Mouse (Mus musculus) heart, adult 2 months (tissue): ENCODE data around the gene Ubap1. TPM values are rescaled to one million over a fixed set of nuclear protein-coding genes. Genes with fewer than 3 reads are reported as not detected.

Source experiments
- DNase-seq, 2 experiments: peaks; one replicate each; pipeline ENCODE4 v3.0.0; 2021
- H3K27ac ChIP-seq: fragments of 200-600 bp; 2 replicates; pipeline ENCODE4 v1.8.1; 2022
- H3K27me3 ChIP-seq: fragments of 200-500 bp; 2 replicates; pipeline ENCODE4 v1.6.1; 2012; ENCODE audit warnings: mild to moderate bottlenecking, low read length, inconsistent platforms, mixed read lengths; ENCODE audit not compliant: control insufficient read depth, insufficient read depth
- H3K36me3 ChIP-seq: fragments of 200-500 bp; 2 replicates; pipeline ENCODE4 v1.6.1; 2012; ENCODE audit warnings: low read length, inconsistent platforms; ENCODE audit not compliant: control insufficient read depth, insufficient read depth
- H3K4me1 ChIP-seq: fragments of 200-500 bp; 2 replicates; pipeline ENCODE4 v1.6.1; 2011; ENCODE audit warnings: low read length; ENCODE audit not compliant: control insufficient read depth, insufficient read depth
- H3K4me3 ChIP-seq: fragments of 200-600 bp; 2 replicates; pipeline ENCODE4 v1.8.1; 2022
- H3K79me2 ChIP-seq: fragments of 200-500 bp; replicated peaks from 2 replicates; pipeline ENCODE4 v1.6.1; 2012; ENCODE audit warnings: mild to moderate bottlenecking, inconsistent platforms, low read length, moderate library complexity, mixed read lengths; ENCODE audit not compliant: control insufficient read depth, insufficient read depth
- H3K9ac ChIP-seq: fragments of 200-500 bp; 2 replicates; pipeline ENCODE4 v1.6.1; 2012; ENCODE audit warnings: low read depth, mild to moderate bottlenecking, control low read depth, inconsistent platforms, low read length, mixed read lengths
- CTCF ChIP-seq: fragments of 200-600 bp; IDR thresholded peaks from 2 replicates; pipeline ENCODE4 v1.8.1; 2022; ENCODE audit warnings: antibody characterized with exemption, mild to moderate bottlenecking, moderate library complexity
- EP300 ChIP-seq: fragments of 200-500 bp; IDR thresholded peaks from 2 replicates; pipeline ENCODE4 v1.6.1; 2011; ENCODE audit warnings: low read depth, low read length, control low read depth; ENCODE audit not compliant: insufficient read depth
- POLR2A ChIP-seq: fragments of 200-500 bp; IDR thresholded peaks from 2 replicates; pipeline ENCODE4 v1.6.1; 2011; ENCODE audit warnings: mild to moderate bottlenecking, low read depth, low read length, control low read depth; ENCODE audit not compliant: insufficient read depth
- WGBS: fragments of 180-500 bp; shearing (Covaris S2); methylation state at CpG from one replicate; pipeline ENCODE4 v1.1.7; 2018; 5-methylcytosine and 5-hydroxymethylcytosine counted together
- intact Hi-C: fragments of 180-260 bp; cut with DNase I; formaldehyde crosslinking; loops from one replicate; pipeline ENCODE4 v1.15.1; 2025
- polyA plus RNA-seq: library from polyadenylated mRNA; depleted of rRNA; stranded (reverse); fragments of >200 nt; gene quantifications from 2 replicates; pipeline ENCODE4 v1.2.3, GENCODE M21; 2012
- total RNA-seq, 2 experiments: library from RNA; stranded (reverse); gene quantifications; 2 replicates each; pipeline ENCODE4 v1.2.3; 2021

Ubap1 gene
- total and polyA plus RNA-seq, 3 experiments, result 21.8 to 43.7 (median 37.3) TPM

- no peaks in the 10 kb centered on the region for H3K79me2 ChIP-seq
Observed at GRCm38 (mm10) chr4:41394651-41395050, 45.9 kb downstream of the Ubap1 start.

DNA sequence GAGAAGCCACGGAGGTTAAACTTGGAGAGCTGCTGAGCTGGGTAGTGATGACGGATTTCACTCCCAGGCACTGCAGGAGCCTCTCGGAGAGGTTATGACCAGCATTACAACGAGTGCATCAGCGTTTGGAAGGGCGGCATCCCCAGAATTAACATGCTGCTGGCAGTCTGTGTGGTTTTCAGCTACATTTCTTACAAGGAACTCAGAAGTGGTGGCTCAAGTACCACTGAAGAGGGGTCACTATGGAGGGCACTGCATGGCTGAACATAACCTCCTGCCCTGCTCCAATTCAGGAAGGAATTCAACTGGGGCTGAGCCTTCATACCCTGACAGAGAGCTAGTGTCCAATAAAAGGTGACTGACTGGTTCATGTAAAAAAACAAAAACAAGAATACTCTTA lies 49.6 kb downstream of the Ubap1 start:
- Histone ChIP-seq H3K27me3 (no peaks in the 10 kb centered on the region), H3K4me3 (no peak overlapping the region), H3K79me2 (no peaks in the 10 kb centered on the region), H3K36me3 (no peaks in the 10 kb centered on the region), H3K27ac (no peak overlapping the region), H3K9ac (no peak overlapping the region), H3K4me1 (no peaks in the 10 kb centered on the region)
- WGBS, result 84% methylated on average over 6 of the region's 6 CpGs
- no peak for DNase-seq
- no peak for TF ChIP-seq EP300
- TF ChIP-seq POLR2A, result no peak
- no peak for TF ChIP-seq CTCF
- intact Hi-C loops, result no loop called here

More at GRCm38 (mm10) chr4:41394651-41395050, 45.9 kb downstream of the Ubap1 start:
- DNase-seq, result no peak
- TF ChIP-seq EP300 (no peak), POLR2A (no peak), CTCF (no peak)
- Histone ChIP-seq H3K9ac (no peak overlapping the region), H3K27me3 (no peaks in the 10 kb centered on the region), H3K36me3 (no peaks in the 10 kb centered on the region), H3K4me1 (no peaks in the 10 kb centered on the region), H3K27ac (no peak overlapping the region), H3K4me3 (no peak overlapping the region)
- intact Hi-C loops, result loop anchor here (5.0 kb wide), 2 partner anchors 262 to 342 kb away; no protein-coding TSS in a partner anchor
- 80% methylated on average over 9 of the region's 9 CpGs for WGBS

DNA sequence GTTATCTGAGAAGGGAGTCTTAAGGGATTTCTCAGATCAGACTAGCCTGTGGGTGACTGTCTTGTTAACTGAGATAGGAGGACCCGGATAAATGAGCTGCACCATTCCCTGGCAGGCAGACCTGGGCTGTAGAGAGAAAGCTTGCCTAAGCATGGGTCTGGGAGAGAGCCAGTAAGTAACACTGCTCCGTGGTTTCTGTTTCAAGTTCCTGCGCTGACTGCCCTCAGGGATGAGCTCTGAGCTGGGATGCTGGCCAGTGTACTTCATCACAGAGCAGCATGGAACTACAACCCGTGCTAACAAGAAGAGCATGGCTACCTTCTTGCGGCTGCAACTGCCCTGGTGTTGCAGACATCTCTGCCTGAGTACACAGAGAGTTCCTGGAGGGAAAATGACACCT lies 51.1 kb downstream of the Ubap1 start:
- H3K27me3 ChIP-seq, result no peaks in the 10 kb centered on the region
- H3K9ac ChIP-seq, result no peak overlapping the region
- no peaks in the 10 kb centered on the region for H3K79me2 ChIP-seq
- H3K4me3 ChIP-seq, result no peak overlapping the region
- no peak overlapping the region for H3K27ac ChIP-seq
- DNase-seq, result peak in 1 of 2 experiments; percentile 36
- no peaks in the 10 kb centered on the region for H3K36me3 ChIP-seq
- TF ChIP-seq EP300 (no peak), POLR2A (no peak), CTCF (no peak)
- 67% methylated on average over 5 of the region's 5 CpGs for WGBS
- intact Hi-C loops, result no loop called here
- no peaks in the 10 kb centered on the region for H3K4me1 ChIP-seq

DNA sequence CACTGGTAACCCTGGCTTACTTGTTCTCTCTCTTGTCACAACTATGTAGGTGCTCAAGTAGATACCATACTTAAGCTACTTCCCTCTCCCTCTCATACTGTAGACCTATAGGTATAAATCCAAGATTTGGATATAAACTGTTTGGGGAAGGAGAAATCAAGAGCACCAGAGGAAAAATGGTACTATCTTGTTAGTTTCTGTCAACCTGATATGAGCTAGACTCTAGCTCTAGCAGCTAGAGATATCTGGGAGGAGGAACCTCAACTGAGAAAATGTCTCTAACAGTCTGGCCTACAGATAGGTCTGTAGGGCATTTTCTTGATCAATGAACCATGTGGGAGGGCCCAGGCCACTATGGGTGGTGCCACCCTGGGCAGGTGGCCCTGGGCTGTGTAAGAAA lies 52.4 kb downstream of the Ubap1 start:
- Histone ChIP-seq H3K79me2 (no peaks in the 10 kb centered on the region), H3K9ac (no peak overlapping the region), H3K4me1 (no peaks in the 10 kb centered on the region), H3K36me3 (no peaks in the 10 kb centered on the region), H3K27ac (no peak overlapping the region), H3K27me3 (no peaks in the 10 kb centered on the region), H3K4me3 (no peak overlapping the region)
- TF ChIP-seq POLR2A (no peak), CTCF (no peak), EP300 (no peak)
- intact Hi-C loops, result no loop called here
- no peak for DNase-seq

DNA sequence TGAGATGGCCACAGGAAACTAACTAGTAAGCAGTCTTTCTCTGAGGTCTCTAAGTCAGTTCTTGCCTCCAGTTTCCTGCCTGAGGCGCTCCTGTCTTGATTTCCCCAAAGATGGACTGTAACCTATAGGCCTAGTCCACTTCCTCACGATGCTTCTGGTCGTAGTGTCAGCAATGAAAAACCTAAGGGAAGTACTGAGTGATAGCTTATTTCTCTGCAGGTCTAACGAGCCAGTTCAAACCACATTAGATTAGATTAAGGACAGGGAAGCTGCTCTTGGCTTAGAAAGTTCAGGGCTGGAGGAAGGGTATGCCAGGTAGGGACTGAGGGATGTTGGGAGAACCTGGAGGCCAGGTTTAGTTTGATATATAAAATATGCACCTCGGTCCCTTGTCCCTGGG lies 52.8 kb downstream of the Ubap1 start:
- H3K27ac ChIP-seq, result no peak overlapping the region
- intact Hi-C loops, result no loop called here
- no peaks in the 10 kb centered on the region for H3K4me1 ChIP-seq
- H3K79me2 ChIP-seq, result no peaks in the 10 kb centered on the region
- 75% methylated on average over 5 of the region's 5 CpGs for WGBS
- H3K27me3 ChIP-seq, result no peaks in the 10 kb centered on the region
- H3K9ac ChIP-seq, result no peak overlapping the region
- H3K36me3 ChIP-seq, result no peaks in the 10 kb centered on the region
- TF ChIP-seq CTCF (no peak), POLR2A (no peak), EP300 (no peak)
- H3K4me3 ChIP-seq, result no peak overlapping the region
- DNase-seq, result no peak

DNA sequence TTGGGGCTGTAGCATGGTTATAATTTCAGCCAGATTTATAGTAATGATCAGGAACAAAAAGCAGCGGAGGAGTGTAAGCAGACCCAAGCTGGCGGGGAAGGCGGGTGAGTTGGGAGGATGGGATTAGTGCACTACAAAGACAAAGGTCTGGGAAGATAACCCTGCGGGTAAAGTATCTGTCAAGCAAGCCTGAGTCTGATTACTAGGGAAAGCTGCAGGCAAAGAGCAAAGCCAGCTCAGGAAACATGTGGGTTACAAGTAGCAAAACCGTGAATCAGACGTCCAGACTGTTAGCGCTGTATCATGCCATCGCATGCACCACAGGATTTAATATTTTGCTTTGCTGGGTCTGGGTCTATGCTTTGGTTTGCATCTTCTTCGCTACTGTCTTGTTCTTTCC lies 57.8 kb downstream of the Ubap1 start:
- H3K4me3 ChIP-seq, result no peak overlapping the region
- whole genome bisulfite sequencing, result 84% methylated on average over 9 of the region's 9 CpGs
- no peak overlapping the region for H3K9ac ChIP-seq
- H3K79me2 ChIP-seq, result no peaks in the 10 kb centered on the region
- no peak overlapping the region for H3K27ac ChIP-seq
- intact Hi-C loops, result no loop called here
- no peaks in the 10 kb centered on the region for H3K27me3 ChIP-seq
- no peaks in the 10 kb centered on the region for H3K36me3 ChIP-seq
- no peak for DNase-seq
- no peak for TF ChIP-seq POLR2A
- no peak for TF ChIP-seq EP300
- no peak for TF ChIP-seq CTCF
- H3K4me1 ChIP-seq, result no peaks in the 10 kb centered on the region
